Mouse (Mus musculus) T-cell, adult 2 months (primary cell): Measurements from ENCODE around the gene Kcnj2.

Experiments
- DNase-seq: peaks from one replicate; pipeline ENCODE4 v3.0.0; 2022; ENCODE audit warnings: low spot score

Kcnj2 gene

DNA sequence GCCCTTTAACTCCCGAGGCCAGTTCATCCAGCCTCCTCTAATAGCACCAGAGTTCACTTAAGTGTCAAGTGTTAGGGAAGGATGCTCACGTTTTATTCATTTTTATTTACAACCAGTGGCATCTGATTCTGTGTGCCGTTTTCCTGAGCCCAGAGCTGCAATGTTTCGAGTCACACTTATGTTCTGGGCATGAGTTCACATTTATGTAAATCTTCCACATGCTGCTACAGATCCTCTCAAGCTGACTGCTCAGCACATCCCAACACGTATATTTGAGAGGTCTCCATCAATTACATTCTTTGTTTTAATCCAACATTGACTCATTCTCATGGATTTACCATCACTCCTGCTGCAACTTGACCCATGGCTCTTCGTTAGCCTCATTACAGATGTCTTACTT, 25.2 kb downstream of the Kcnj2 start:
- no peak for DNase-seq

DNA sequence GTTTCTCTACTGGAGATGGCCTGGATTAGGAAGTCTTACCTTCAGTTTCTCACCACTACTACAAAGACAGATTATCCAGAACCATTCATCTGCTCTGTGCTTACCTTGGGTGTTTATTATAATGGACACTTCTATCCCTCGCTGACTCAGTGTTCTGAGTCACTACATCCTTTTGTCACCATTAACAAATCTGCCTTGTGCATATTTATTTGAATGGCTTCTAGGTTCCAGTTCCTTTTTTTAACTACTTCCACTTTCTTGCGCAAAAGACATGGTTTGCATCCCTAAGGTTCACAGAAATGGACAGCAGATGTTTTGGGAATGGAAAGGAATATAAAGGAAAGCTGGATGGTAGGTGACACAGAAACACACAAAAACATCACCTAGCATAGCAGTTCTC, 27.0 kb downstream of the Kcnj2 start:
- no peak for DNase-seq

DNA sequence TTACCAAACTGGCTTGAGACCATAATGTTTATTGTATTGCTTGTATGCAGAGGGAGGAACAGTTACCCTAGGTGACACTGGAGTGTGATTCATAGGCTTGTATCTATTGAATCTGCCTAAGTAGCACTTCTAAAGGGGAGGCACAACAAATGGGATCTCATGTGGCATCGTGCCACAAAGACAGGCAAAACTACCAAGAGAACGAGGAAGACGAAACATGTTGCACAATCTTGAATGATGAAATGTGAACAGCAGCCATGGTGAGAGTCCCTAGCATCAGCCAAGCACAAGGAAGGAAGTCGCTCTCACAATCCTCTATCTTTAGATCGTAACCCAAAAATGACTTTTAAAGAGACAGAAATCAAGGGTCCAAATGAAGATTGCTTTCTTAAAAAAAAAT, 30.6 kb downstream of the Kcnj2 start:
- no peak for DNase-seq

DNA sequence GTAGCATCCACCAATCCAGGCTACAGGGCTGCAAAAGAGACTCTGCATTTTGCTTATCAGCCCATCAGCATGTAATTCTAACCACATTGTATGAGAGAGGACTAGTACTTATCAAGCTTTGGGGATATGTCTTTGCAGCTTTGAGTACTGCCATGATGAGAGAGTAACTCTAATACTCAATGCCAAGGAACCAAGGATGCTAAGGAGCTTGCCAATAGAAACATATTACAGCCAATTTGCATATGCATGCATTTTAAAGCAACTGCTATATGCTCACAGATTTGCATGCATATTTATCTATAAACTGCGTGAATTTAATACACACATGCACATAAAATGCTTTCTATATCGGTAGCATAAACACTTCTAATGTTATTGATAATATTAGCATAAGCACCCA, 34.2 kb downstream of the Kcnj2 start:
- DNase-seq = no peak

DNA sequence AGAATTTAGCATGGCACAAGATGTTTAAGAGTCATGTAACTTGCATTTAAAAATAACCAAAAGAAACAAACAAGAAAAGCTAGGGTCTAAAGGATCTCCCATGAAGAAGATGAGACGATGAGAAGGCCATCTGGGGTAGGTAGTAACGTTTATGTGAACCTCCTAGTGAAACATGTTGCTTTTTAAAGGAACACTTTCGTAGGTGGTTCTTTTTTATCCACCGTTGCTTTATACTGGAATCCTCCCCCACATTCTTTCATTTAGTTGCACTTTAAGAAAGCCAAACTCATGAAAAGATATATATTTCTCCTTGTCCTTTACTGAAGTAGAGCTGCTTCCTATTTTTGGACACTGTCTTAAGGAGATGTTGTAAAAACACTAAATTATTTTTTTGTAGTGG, 34.7 kb downstream of the Kcnj2 start:
- DNase-seq = no peak

DNA sequence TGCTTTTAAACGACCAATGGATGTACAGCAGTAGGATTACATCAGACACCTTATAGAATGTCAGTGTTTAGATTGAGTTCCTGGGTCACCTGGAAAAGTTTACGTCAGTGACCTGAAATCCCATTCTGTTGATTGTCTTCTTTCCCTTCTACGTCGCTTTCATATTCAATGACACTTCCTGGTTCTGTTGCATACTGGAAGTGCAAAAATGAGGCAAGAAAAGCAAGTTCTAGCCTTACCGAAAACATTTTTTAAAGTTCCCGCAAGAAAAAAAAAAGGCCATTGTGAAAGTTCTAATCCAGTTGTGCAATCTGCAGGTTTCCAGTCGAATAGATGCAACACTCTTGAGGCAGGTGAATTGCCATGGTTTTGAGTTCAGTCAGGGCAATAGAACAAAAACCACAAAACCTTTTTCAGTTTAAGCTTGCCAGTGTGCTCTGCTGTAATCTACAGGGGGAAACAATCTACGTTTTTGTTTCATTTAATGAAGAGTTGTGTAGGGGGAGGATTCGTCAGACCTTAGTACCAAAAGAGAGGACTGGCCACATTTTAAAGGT, 35.7 kb downstream of the Kcnj2 start:
- no peak for DNase-seq

DNA sequence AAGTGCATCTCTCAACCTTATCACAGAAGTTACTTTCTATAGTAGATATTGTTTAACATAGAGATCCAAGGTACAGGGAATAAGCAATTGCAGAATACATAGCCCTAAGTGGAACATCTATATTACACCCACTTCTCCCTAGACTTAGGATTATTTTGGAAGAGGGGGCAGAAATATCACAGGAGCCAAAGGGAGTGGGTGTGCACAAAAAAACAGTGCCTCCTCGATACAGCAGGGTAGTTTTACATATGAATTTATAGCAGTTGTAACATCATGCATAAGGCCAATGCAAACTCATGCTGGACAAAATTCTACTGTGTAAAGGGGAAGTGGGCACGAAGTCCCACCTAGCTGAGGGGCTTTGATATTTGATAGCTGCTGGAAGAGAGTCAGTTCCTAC, 38.5 kb downstream of the Kcnj2 start:
- DNase-seq = no peak

DNA sequence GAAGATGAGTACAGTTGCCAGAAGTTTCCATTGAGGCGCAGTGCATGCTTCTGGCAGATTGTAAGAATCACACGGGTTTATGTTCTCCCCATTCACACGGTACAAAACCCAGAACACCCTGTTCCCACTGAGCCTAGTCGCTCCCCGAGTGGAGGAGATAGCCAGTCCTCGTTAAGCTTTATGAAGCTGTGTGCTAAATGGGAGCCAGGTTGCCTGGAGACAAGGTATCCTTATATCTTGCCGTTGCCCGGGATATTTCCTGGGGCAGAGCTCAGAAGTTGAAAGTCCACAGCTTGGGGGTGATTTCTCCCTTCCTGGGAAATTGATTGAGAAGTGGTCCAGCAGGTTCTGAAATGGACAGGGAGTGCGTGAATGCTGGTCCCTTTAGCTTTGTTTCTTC, 42.2 kb downstream of the Kcnj2 start:
- no peak for DNase-seq

DNA sequence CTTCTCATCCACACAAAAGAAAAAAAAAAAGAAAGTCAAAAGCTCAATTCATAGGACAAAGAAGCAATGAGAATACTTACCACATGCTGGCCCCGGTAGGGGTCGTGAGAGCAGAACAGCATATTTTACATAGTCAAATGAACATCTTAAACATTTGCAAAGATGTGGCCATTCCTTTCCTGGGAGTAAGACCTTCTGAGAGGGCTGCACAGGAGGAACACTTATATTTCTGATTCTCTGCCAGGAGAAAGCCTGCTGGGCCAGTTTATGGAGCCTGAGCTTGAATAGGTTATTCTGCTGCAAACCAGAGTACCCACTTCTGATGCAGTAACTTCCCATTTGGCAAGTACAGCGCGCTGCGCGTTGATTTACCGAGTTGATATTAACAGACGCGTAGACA, 55.5 kb downstream of the Kcnj2 start:
- no peak for DNase-seq

DNA sequence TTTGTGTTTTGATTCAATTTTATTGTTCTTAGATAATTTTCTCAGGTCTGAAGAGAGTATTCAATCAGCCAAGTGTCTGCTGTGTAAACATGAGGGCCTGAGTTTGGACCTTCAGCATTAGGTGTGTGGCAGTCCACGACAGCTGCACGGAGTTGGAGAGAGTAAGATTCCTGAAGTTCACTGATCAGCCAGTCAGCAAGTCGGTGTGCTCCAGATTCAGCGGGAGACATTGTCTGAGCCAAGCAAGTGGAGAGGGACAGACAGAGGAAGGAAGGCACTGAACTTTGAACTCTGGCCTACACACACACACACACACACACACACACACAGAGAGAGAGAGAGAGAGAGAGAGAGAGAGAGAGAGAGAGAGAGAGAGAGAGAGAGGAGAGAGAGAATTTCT, 57.4 kb downstream of the Kcnj2 start:
- DNase-seq = no peak

DNA sequence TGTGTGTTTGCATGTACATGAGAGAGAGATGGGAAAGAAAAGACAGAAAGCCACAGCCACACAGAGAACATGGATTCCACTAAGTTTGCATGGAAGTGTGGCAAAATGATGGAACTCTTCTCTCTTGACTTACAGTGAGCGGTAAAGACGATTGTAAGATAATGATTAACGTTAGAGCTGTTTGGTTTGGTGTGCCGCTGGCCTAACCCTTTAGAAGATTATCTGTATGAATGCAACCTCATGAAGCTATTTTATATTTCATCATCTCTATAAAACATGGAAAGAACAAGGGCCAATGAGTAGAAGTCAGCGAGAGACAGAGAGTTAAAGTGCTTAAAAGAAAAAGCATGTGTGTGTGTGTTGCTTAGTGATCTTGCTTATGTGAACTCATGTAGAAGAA, 60.0 kb downstream of the Kcnj2 start:
- DNase-seq = no peak
